Mouse (Mus musculus): ENCODE measurements around the gene Neurod2. TPM values are rescaled to one million over a fixed set of nuclear protein-coding genes. Genes with fewer than 3 reads are reported as not detected.

The Neurod2 gene
- polyA plus RNA-seq, 1 experiment from 2014 or later, result not detected

GRCm38 (mm10) chr11:98366290-98366689 is 36.8 kb upstream of the Neurod2 start:
- H3K36me3 ChIP-seq, result no peaks in the 10 kb centered on the region
- ATAC-seq (ENCODE audit: low read depth) (no peak), DNase-seq (no peak)
- H3K4me3 ChIP-seq (replicated peaks), result no peak overlapping the region
- H3K27me3 ChIP-seq, result no peaks in the 10 kb centered on the region
- no peak overlapping the region for H3K27ac ChIP-seq
- no peaks in the 10 kb centered on the region for H3K9me3 ChIP-seq (replicated peaks)
- 48% methylated on average over 10 of the region's 10 CpGs for WGBS (ENCODE audit: insufficient replicate concordance)
- H3K9ac ChIP-seq, result no peak overlapping the region
- H3K4me2 ChIP-seq, result no peak overlapping the region
- peaks cover 26% of the 10 kb centered on the region for H3K4me1 ChIP-seq (replicated peaks)

- no peaks in the 10 kb centered on the region for H3K27me3 ChIP-seq
- WGBS (ENCODE audit: insufficient replicate concordance), result 86% methylated on average over 5 of the region's 5 CpGs
- H3K4me2 ChIP-seq, result no peak overlapping the region
- H3K36me3 ChIP-seq, result no peaks in the 10 kb centered on the region
- DNase-seq, result no peak
- H3K9me3 ChIP-seq (replicated peaks), result no peaks in the 10 kb centered on the region
- no peak overlapping the region for H3K9ac ChIP-seq
- no peak overlapping the region for H3K27ac ChIP-seq
- H3K4me1 ChIP-seq (replicated peaks), result peaks cover 40% of the 10 kb centered on the region
- ATAC-seq (ENCODE audit: low read depth), result no peak
- H3K4me3 ChIP-seq (replicated peaks), result no peak overlapping the region
Observed at GRCm38 (mm10) chr11:98364410-98364809, 35.0 kb upstream of the Neurod2 start.

- Histone ChIP-seq H3K4me3 (replicated peaks) (no peak overlapping the region), H3K36me3 (no peaks in the 10 kb centered on the region), H3K4me1 (replicated peaks) (peaks cover 46% of the 10 kb centered on the region), H3K27ac (no peak overlapping the region), H3K27me3 (no peaks in the 10 kb centered on the region), H3K9ac (no peak overlapping the region), H3K4me2 (no peak overlapping the region), H3K9me3 (replicated peaks) (no peaks in the 10 kb centered on the region)
- DNase-seq (no peak), ATAC-seq (ENCODE audit: low read depth) (no peak)
- WGBS (ENCODE audit: insufficient replicate concordance), result 62% methylated on average over 5 of the region's 5 CpGs
Observed at GRCm38 (mm10) chr11:98363817-98364216, 34.4 kb upstream of the Neurod2 start.

- no peak overlapping the region for H3K9ac ChIP-seq
- no peak for ATAC-seq (ENCODE audit: low read depth)
- 59% methylated on average over 9 of the region's 9 CpGs for WGBS (ENCODE audit: insufficient replicate concordance)
- DNase-seq, result no peak
- H3K4me1 ChIP-seq (replicated peaks), result peaks cover 64% of the 10 kb centered on the region
- H3K27ac ChIP-seq, result peak overlapping the region; percentile 49
- 0 out of 2 replicates have a peak overlapping the region, but pooled peaks have one; percentile 2 for H3K4me3 ChIP-seq (replicated peaks)
- peak overlapping the region; percentile 21; the same call in 1 of the 2 replicates for H3K4me2 ChIP-seq
- H3K36me3 ChIP-seq, result no peaks in the 10 kb centered on the region
- H3K9me3 ChIP-seq (replicated peaks), result no peaks in the 10 kb centered on the region
- no peaks in the 10 kb centered on the region for H3K27me3 ChIP-seq
Observed at GRCm38 (mm10) chr11:98360866-98361521, 31.5 kb upstream of the Neurod2 start.

- Histone ChIP-seq H3K9me3 (replicated peaks) (no peaks in the 10 kb centered on the region), H3K4me1 (replicated peaks) (peaks cover 60% of the 10 kb centered on the region), H3K4me2 (peak within 1 kb of the TSS; percentile 85), H3K27ac (peak within 1 kb of the TSS; percentile 73), H3K4me3 (replicated peaks) (peak within 1 kb of the TSS; percentile 78), H3K27me3 (peaks cover 20% of the 10 kb centered on the region), H3K9ac (peak within 1 kb of the TSS; percentile 82), H3K36me3 (no peaks in the 10 kb centered on the region)
- DNase-seq (peak; percentile 86), ATAC-seq (ENCODE audit: low read depth) (peak; percentile 86)
- under 1% methylated on average over 58 of the region's 60 CpGs for WGBS (ENCODE audit: insufficient replicate concordance)
Observed at GRCm38 (mm10) chr11:98358161-98359083, 29.0 kb upstream of the Neurod2 start, which contains the start of gene Stard3. TSS of gene Stard3 (plus strand) at chr11:98358368.

GRCm38 (mm10) chr11:98357396-98358160 is 28.1 kb upstream of the Neurod2 start:
- peak overlapping the region; percentile 65 for H3K27ac ChIP-seq
- ATAC-seq (ENCODE audit: low read depth), result peak; percentile 13; the same call in 1 of the 2 replicates
- 12% methylated on average over 13 of the region's 13 CpGs for WGBS (ENCODE audit: insufficient replicate concordance)
- DNase-seq, result no peak
- peak overlapping the region; percentile 85 for H3K4me2 ChIP-seq
- H3K9me3 ChIP-seq (replicated peaks), result no peaks in the 10 kb centered on the region
- H3K4me1 ChIP-seq (replicated peaks), result peaks cover 60% of the 10 kb centered on the region
- peak overlapping the region; percentile 78 for H3K4me3 ChIP-seq (replicated peaks)
- peak overlapping the region; percentile 73 for H3K9ac ChIP-seq
- peaks cover 29% of the 10 kb centered on the region for H3K27me3 ChIP-seq
- H3K36me3 ChIP-seq, result no peaks in the 10 kb centered on the region

- peak overlapping the region; percentile 65 for H3K27ac ChIP-seq
- H3K4me2 ChIP-seq, result peak overlapping the region; percentile 85
- H3K4me3 ChIP-seq (replicated peaks), result peak overlapping the region; percentile 78; the same call in 1 of the 2 replicates
- H3K9ac ChIP-seq, result no peak overlapping the region
- ATAC-seq (ENCODE audit: low read depth) (no peak), DNase-seq (no peak)
- H3K4me1 ChIP-seq (replicated peaks), result peaks cover 54% of the 10 kb centered on the region
- WGBS (ENCODE audit: insufficient replicate concordance), result 63% methylated on average over 7 of the region's 7 CpGs
- peaks cover 36% of the 10 kb centered on the region for H3K27me3 ChIP-seq
- no peaks in the 10 kb centered on the region for H3K36me3 ChIP-seq
- no peaks in the 10 kb centered on the region for H3K9me3 ChIP-seq (replicated peaks)
Observed at GRCm38 (mm10) chr11:98356625-98357394, 27.4 kb upstream of the Neurod2 start.

GRCm38 (mm10) chr11:98355732-98356299 is 26.4 kb upstream of the Neurod2 start:
- WGBS (ENCODE audit: insufficient replicate concordance), result 7% methylated on average over 6 of the region's 6 CpGs
- ATAC-seq (ENCODE audit: low read depth), result no peak
- no peaks in the 10 kb centered on the region for H3K9me3 ChIP-seq (replicated peaks)
- H3K27me3 ChIP-seq, result peaks cover 46% of the 10 kb centered on the region
- H3K9ac ChIP-seq, result no peak overlapping the region
- peak; percentile 55 for DNase-seq
- H3K36me3 ChIP-seq, result no peaks in the 10 kb centered on the region
- H3K4me1 ChIP-seq (replicated peaks), result peaks cover 45% of the 10 kb centered on the region
- H3K27ac ChIP-seq, result no peak overlapping the region
- H3K4me3 ChIP-seq (replicated peaks), result no peak overlapping the region
- 0 out of 2 replicates have a peak overlapping the region, but pooled peaks have one; percentile 3 for H3K4me2 ChIP-seq

GRCm38 (mm10) chr11:98354445-98354844 is 25.0 kb upstream of the Neurod2 start:
- H3K27ac ChIP-seq, result no peak overlapping the region
- 63% methylated on average over 14 of the region's 14 CpGs for WGBS (ENCODE audit: insufficient replicate concordance)
- no peaks in the 10 kb centered on the region for H3K9me3 ChIP-seq (replicated peaks)
- no peak overlapping the region for H3K9ac ChIP-seq
- H3K27me3 ChIP-seq, result peaks cover 60% of the 10 kb centered on the region
- H3K36me3 ChIP-seq, result no peaks in the 10 kb centered on the region
- peaks cover 32% of the 10 kb centered on the region for H3K4me1 ChIP-seq (replicated peaks)
- no peak overlapping the region for H3K4me3 ChIP-seq (replicated peaks)
- no peak overlapping the region for H3K4me2 ChIP-seq
- DNase-seq (no peak), ATAC-seq (ENCODE audit: low read depth) (no peak)

- no peak overlapping the region for H3K4me2 ChIP-seq
- H3K9me3 ChIP-seq (replicated peaks), result no peaks in the 10 kb centered on the region
- peaks cover 27% of the 10 kb centered on the region for H3K4me1 ChIP-seq (replicated peaks)
- WGBS (ENCODE audit: insufficient replicate concordance), result 35% methylated on average over 8 of the region's 8 CpGs
- DNase-seq, result no peak
- no peak overlapping the region for H3K4me3 ChIP-seq (replicated peaks)
- peaks cover 67% of the 10 kb centered on the region for H3K27me3 ChIP-seq
- H3K36me3 ChIP-seq, result no peaks in the 10 kb centered on the region
- no peak overlapping the region for H3K9ac ChIP-seq
- H3K27ac ChIP-seq, result no peak overlapping the region
- no peak for ATAC-seq (ENCODE audit: low read depth)
Observed at GRCm38 (mm10) chr11:98353651-98354211, 24.3 kb upstream of the Neurod2 start.
